Mouse (Mus musculus) gonadal fat pad, adult 2 months (tissue): ENCODE results near the gene Gtf2f2. TPM values are rescaled to one million over a fixed set of nuclear protein-coding genes. Genes with fewer than 3 reads are reported as not detected.
A peak's percentile ranks its signal among the peaks of the same experiment; 100 is the strongest.

Experiments used
- DNase-seq: peaks from one replicate; pipeline ENCODE4 v3.0.0-alpha.2; 2012; ENCODE audit warnings: low read depth
- polyA plus RNA-seq: library from polyadenylated mRNA; depleted of rRNA; stranded (reverse); fragments of >200 nt; gene quantifications from 2 replicates; pipeline ENCODE4 v1.2.3, GENCODE M21; 2012; rRNA removed

Gene Gtf2f2
- 3.1 and 4.6 TPM in 2 replicates for polyA plus RNA-seq

- peak; percentile 56 for DNase-seq
These were observed at the start of gene Gtf2f2 for GRCm38 (mm10) chr14:76010102-76011061. Gtf2f2 (minus strand) TSS chr14:76010865.

- DNase-seq: peak; percentile 49
These were observed 48.8 kb upstream of the Gtf2f2 start for GRCm38 (mm10) chr14:76059441-76059840.

GRCm38 (mm10) chr14:76053726-76054125 lies 43.1 kb upstream of the Gtf2f2 start:
- no peak for DNase-seq

- DNase-seq: no peak
These were observed 41.3 kb upstream of the Gtf2f2 start for GRCm38 (mm10) chr14:76051966-76052365.

DNA sequence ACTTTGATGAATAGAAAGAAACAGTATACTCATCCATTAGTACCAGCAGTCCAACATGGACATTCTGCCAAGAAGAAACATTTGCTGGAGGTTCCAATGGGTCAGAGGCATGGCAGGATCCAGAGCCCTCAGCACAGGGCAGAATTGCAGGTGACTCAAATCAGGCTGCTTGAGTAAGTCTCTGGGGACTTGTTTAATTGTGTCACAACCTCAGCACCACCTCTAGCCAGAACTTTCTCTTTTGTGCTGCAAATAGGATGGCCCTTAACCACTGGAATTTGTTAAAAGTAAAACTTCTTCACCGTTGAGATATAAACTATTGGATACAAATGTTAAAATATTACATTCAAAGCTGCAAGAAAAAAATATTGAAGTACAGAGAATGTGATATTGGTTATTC lies 35.1 kb upstream of the Gtf2f2 start:
- no peak for DNase-seq

DNA sequence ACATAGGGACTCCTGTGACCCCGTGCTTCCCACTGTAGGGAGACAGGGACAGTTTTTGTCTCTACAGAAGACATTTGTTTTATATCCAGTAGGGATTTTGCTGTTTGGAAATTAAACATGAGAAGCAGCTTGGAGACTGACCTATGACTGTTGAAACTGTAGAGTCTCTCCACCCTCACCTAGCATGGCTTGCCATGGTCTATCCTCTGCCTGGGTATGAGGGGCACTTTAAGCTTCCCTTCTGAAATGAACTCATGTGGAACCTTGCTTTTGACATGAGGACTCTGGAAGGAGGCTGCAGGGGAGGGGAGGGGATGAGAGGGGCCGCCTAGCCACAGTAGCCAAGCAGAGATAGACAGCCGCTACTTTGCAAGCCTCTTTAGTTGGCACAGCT lies 33.5 kb upstream of the Gtf2f2 start:
- no peak for DNase-seq

GRCm38 (mm10) chr14:76043251-76044163 lies 32.8 kb upstream of the Gtf2f2 start:
- no peak for DNase-seq

DNA sequence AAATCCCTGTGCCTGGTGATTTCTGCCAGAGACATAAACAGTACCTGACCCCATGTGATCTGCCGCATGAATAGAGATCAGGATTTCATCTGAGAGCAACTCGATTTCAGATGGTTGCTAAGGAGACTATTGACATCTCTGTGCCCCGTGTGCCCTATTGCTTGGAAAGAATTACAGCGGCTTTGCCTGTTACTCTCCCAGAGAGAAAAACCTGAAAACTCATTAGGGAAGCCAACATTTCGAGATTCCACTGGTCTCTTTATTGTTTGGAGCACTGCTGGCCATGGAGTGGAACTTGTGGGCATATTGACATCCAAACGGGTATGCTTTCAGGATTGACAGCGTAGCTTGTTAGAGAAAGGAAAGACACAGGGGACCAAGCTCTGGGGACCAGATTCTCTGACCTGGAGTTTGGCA lies 22.6 kb upstream of the Gtf2f2 start:
- no peak for DNase-seq

GRCm38 (mm10) chr14:76032671-76033136 lies 22.0 kb upstream of the Gtf2f2 start:
- no peak for DNase-seq

- peak; percentile 42 for DNase-seq
These were observed 20.6 kb upstream of the Gtf2f2 start for GRCm38 (mm10) chr14:76031117-76031842.

GRCm38 (mm10) chr14:76024641-76025040 lies 14.0 kb upstream of the Gtf2f2 start:
- DNase-seq: no peak

GRCm38 (mm10) chr14:76020927-76021719 lies 10.5 kb upstream of the Gtf2f2 start:
- no peak for DNase-seq

DNA sequence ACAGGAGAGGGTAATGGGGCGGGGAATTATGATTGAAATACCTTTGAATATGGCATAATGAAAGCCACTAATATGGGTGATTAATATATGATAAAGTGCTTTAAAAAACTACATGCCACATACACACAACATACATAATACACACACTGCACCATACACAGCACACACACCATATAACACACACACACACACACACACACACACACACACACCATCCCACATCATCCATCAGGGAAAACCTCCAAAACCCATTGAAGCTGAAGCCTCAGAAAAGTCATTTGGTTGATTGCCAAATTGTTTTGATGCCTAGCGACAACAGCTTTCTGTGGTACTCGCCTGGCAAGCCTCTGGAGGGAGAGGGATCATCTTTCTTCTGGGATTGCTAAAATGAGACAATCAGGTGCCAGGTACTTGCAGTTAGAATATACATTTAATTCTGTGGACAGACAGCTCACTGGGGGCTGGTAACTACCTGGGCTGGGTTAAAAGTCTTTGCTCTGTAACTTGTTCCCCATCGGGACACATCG lies 9.7 kb upstream of the Gtf2f2 start:
- no peak for DNase-seq

- DNase-seq: no peak
These were observed 7.3 kb upstream of the Gtf2f2 start for GRCm38 (mm10) chr14:76017785-76018490.

- no peak for DNase-seq
These were observed 3.7 kb upstream of the Gtf2f2 start for GRCm38 (mm10) chr14:76014331-76014730.

- DNase-seq: no peak
These were observed 395 bp upstream of the Gtf2f2 start for GRCm38 (mm10) chr14:76011062-76011457.

GRCm38 (mm10) chr14:76009185-76009584 lies 1.5 kb downstream of the Gtf2f2 start:
- DNase-seq: no peak

DNA sequence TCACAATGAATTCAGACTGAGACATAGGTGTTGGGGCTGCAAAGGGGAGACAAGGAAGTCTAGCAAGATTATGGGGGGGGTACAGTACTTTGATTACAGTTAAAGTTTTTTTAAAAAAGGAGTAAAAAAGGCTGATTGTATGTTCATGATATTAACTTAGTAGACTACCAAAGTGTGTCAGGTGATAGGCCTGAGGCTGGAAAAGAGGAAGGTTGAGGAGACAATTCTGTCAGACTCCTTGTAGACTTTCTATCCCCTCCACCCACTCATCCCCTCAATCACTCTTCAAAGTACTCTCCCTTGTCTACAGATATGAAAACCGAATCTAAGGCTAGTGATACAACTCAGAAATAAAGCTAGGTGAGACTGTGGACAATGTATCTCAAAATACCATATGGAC lies 2.5 kb downstream of the Gtf2f2 start:
- no peak for DNase-seq

GRCm38 (mm10) chr14:76005011-76005410 lies 5.7 kb downstream of the Gtf2f2 start:
- no peak for DNase-seq

GRCm38 (mm10) chr14:76001781-76002180 lies 8.9 kb downstream of the Gtf2f2 start:
- DNase-seq: no peak
